Mouse (Mus musculus) kidney, adult 2 months (tissue): ENCODE measurements at regions not wholly inside any gene's neighbourhood (a gene's known extent, or its start where the extent isn't known, plus 50 kb on each side); places are given as distances from the start of the nearest gene placed in this dataset.

Experiments used
- CTCF ChIP-seq: fragments of 200-500 bp; conservative IDR thresholded peaks from 2 replicates; pipeline ENCODE4 v1.5.1; 2011; ENCODE audit warnings: low read depth, mild to moderate bottlenecking, control low read depth, low read length, moderate library complexity, mixed read lengths; ENCODE audit not compliant: insufficient read depth, insufficient read length
- POLR2A ChIP-seq: fragments of 200-500 bp; IDR thresholded peaks from one replicate; pipeline ENCODE4 v1.6.1; 2011; ENCODE audit warnings: low read depth, low read length, control low read depth

GRCm38 (mm10) chr3:31769193-31769592 lies 133.1 kb upstream of the Kcnmb2 start:
- TF ChIP-seq CTCF (0 out of 2 replicates have a peak, but pooled peaks have one; percentile 4), POLR2A (no peak)
